Mouse (Mus musculus) layer of hippocampus, adult 18-20 months (tissue): ENCODE results near the gene Acot8. TPM values are rescaled to one million over a fixed set of nuclear protein-coding genes. Genes with fewer than 3 reads are reported as not detected.

Experiments
- DNase-seq, 2 experiments: peaks; one replicate each; pipeline ENCODE4 v3.0.0; 2022; ENCODE audit warnings: low spot score in 2 of 2
- long read RNA-seq: library from polyadenylated mRNA; stranded (forward); transcript quantifications from one replicate; pipeline ENCODE4 v2.0.0, GENCODE M21; 2021
- total RNA-seq, 2 experiments: library from RNA; stranded (reverse); gene quantifications; 2 replicates each; pipeline ENCODE4 v1.2.3; 2021

The Acot8 gene
- 10 to 100 TPM; 25.6 to 27.0 TPM for total RNA-seq
- long read RNA-seq, transcript Acot8-202 (6 exons, 1,152 nt), result major isoform, 8 of 19 reads
- long read RNA-seq, partial matches to known transcripts, result 1 of 19 reads
- long read RNA-seq, other reads (novel, unspliced or antisense), result 8 of 19 reads

GRCm38 (mm10) chr2:164804533-164805331 lies at the start of gene Acot8, which contains the start of gene Zswim3:
TSS of gene Acot8 (minus strand) at chr2:164804882.
TSS of gene Zswim3 (plus strand) at chr2:164805098.
- peak; percentile 97 to 100 for DNase-seq

GRCm38 (mm10) chr2:164850061-164850460 lies 45.4 kb upstream of the Acot8 start:
- DNase-seq, result no peak

- no peak for DNase-seq
Measured at GRCm38 (mm10) chr2:164845782-164846181, 41.1 kb upstream of the Acot8 start.

GRCm38 (mm10) chr2:164835164-164835563 lies 30.5 kb upstream of the Acot8 start:
- DNase-seq, result no peak

- no peak for DNase-seq
Measured at GRCm38 (mm10) chr2:164834531-164834930, 29.8 kb upstream of the Acot8 start.

GRCm38 (mm10) chr2:164833314-164833959 lies 28.8 kb upstream of the Acot8 start, which contains the start of gene Neurl2:
TSS of gene Neurl2 (minus strand) at chr2:164833456.
- DNase-seq, result peak; percentile 84 to 97

DNA sequence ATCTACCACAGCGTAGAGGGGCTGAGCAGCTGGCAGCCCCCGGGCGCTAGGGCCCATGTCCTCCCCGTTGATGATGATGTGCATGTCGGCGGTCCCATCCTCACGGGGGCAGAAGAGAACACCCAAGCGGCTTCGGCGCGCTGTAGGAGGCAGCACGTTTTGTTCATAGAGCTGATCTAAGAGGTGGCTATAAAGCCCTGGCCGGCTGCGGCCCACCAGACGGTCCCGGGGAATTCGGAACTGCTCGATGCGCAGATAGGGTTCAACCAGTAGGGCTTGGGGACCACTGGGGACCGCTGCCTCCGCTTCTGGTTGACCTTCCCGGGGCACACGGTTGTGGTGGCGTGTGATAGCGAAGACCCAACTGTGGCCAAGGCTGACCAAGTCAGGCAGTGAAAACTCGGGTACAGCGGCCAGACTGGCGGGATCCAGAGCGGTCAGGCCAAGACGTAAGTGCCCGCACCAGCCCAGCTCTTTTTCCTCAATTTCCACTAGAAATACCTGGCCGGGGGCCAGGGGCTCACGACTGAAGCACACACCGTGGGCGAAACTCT lies 28.1 kb upstream of the Acot8 start, which contains the start of gene Ctsa:
Gene Ctsa, plus strand, starts transcription at position 126 of the 554 bp plus-strand sequence.
- DNase-seq, result peak; percentile 69 to 84

DNA sequence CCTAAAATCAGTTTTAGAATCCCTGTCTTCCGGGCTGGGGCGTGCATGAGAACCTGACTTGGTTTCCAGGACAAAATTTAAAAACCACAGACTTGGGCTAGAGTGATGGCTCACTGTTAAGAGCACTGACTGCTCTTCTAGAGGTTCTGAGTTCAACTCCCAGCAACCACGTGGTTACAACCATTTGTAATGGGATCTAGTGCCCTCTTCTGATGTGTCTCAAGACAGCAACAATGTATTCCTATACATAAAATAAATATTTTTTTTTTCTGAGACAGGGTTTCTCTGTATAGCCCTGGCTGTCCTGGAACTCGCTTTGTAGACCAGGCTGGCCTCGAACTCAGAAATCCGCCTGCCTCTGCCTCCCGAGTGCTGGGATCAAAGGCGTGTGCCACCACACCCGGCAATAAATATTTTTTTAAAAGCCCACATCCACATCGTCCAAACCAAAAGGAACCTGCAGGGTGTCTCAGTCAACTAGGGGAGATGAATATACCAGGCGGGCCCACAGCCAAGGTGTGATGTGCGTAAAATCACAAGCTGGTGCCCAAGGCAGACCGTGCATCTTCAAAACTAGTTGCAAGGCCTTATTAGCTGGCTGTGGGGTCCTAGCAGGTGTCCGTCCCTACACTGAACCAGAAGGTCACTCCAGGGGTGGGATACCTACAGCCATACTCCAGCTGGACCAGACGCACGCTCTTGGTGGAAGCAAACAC lies 27.5 kb upstream of the Acot8 start:
- no peak for DNase-seq

GRCm38 (mm10) chr2:164831029-164831428 lies 26.3 kb upstream of the Acot8 start:
- no peak for DNase-seq

DNA sequence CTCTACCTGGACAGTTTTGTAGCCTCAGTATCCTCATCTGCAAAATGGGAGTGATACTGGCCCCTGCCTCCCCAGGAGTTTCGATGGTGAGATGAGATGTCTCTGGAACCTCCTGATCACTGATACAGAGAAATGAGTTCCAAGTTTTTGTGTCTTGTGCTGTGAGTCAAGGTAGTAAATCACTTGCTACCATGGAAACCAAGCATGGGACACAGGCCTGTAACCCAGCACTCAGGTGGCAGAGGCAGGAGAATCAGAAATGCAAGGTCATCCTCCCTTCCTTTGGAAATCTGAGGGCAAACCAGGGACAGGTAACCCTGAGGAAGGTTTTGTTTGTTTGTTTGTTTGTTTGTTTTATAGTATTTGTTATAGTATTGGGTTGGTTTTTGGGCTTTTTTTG lies 24.4 kb upstream of the Acot8 start:
- DNase-seq, result no peak

GRCm38 (mm10) chr2:164828437-164828836 lies 23.8 kb upstream of the Acot8 start, which contains the start of gene Spata25:
TSS of gene Spata25 (minus strand) at chr2:164828537.
- DNase-seq, result no peak

DNA sequence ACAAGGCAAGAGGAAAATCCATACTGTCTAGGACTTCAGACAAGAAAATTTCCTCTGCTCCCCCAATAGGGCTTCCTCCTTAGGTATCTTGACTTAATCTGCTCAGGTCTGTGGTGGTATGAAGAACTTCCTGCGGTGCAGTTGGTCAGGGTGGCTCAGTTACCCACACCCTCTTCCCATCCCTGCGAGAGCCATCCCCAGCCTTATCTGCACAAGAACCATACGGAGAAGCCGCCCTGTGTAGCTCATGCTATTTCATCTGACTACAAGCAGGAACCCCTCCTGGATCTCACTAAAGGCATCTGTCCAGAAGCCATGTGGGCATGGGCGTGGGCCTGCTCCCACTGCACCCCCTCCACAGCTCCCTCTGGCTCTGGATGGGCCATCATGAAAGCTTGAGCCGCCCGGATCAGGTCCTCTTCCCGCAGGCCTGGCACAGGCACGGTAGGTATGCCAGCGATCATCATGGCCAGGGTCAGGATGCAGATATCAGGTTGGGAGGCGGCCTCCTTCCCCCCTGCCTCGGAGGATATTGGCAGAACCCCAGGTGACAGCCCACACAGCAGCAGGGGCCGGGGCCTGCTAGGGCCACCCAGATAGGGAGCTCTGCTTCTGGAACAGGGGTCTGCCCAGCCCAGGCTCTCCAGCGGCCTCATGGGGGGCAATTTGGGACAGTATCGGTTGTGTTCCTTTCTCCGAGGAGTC lies 22.6 kb upstream of the Acot8 start:
- DNase-seq, result no peak

- no peak for DNase-seq
Measured at GRCm38 (mm10) chr2:164825521-164825920, 20.8 kb upstream of the Acot8 start.

DNA sequence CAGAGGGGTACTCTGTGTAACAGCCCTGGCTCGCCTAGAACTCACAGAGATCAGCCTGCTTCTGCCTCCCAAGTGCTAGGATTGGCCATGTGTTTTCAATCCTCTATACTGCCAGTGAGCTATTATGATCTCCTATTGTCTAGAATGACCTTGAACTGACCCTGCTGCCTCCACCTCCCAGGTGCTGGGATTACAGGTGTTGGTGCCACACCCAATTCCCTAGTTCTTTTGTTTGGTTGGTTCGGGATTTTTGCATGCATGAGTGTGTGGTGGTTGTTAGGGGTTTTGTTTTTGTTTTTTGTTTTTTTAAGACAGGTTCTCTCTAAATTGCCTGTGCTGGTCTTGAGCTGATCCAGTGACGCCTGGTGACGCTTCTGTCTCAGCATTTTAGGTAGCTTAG lies 19.3 kb upstream of the Acot8 start:
- no peak for DNase-seq

DNA sequence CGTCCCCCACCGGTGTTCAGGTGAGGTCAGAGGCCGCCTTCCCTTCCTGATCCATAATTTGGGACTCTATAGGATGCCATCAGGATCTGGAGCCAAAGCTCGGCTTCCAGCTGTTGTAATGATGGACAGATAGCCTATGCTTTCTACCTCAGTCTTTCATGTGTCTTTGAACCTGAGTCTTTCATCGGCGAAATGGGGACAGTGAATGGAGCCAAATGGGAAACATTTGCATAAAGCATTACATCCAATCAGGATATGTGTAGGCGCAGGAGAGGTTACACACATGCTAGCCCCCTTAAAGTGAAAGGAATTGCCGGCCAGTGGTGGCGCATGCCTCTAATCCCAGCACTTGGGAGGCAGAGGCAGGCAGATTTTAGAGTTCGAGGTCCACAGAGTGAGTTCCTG lies 18.5 kb upstream of the Acot8 start:
- no peak for DNase-seq

DNA sequence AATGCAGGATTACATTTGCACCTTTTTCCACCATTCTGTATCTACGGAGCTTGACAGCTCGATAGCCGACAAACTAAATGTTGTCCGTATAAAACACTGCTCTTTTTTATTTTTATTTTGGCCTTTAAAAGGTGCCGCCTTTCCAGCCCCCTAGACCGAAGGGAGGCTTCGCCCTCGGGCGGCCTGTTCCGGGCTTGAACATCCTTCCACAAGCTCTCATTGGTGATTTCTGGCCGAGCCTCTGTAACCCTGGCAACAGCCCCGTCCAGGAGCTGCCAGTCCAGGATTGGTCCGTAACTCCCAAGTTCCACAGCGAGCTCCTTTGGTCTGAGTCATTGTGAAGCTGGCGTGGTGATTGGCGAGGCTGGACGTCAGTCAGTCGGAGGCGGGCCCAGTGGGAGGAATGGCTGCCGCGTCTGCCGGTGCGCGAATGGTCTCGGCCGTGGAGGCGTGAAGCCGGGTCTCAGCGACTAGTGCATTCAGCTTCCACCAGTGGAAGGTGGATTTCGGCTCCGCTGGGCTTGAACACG lies 18.0 kb upstream of the Acot8 start, which contains the start of gene Zswim1:
Gene Zswim1, plus strand, starts transcription at position 51 of the 530 bp plus-strand sequence.
- peak; percentile 99 to 100 for DNase-seq

DNA sequence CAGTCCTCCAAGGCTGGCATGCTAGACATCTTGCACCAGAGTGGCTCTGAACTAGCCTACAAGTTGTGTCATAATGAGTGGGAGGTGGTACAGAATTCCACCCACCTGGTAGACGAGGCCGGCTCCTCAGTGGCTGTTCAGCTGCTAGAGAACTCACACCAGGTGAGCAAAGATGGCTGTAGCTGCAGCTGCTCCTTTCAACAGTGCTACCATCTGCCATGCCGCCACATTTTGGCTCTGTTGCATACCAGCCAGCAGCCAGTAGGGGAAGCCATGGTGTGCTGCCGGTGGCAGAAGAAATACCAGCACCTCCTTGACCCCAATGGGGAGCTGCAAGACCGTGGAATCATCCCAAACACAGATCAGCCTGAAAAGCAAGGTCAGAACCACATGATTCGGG lies 16.4 kb upstream of the Acot8 start:
- DNase-seq, result no peak

- DNase-seq, result no peak
Measured at GRCm38 (mm10) chr2:164817703-164818102, 13.0 kb upstream of the Acot8 start.

GRCm38 (mm10) chr2:164817206-164817605 lies 12.5 kb upstream of the Acot8 start:
- no peak for DNase-seq

- no peak for DNase-seq
Measured at GRCm38 (mm10) chr2:164815821-164816220, 11.1 kb upstream of the Acot8 start.
